Mouse (Mus musculus): ENCODE data around the gene Slc9a1. TPM values are rescaled to one million over a fixed set of nuclear protein-coding genes. Genes with fewer than 3 reads are reported as not detected.

The Slc9a1 gene
- polyA plus RNA-seq, 1 experiment: not detected

DNA sequence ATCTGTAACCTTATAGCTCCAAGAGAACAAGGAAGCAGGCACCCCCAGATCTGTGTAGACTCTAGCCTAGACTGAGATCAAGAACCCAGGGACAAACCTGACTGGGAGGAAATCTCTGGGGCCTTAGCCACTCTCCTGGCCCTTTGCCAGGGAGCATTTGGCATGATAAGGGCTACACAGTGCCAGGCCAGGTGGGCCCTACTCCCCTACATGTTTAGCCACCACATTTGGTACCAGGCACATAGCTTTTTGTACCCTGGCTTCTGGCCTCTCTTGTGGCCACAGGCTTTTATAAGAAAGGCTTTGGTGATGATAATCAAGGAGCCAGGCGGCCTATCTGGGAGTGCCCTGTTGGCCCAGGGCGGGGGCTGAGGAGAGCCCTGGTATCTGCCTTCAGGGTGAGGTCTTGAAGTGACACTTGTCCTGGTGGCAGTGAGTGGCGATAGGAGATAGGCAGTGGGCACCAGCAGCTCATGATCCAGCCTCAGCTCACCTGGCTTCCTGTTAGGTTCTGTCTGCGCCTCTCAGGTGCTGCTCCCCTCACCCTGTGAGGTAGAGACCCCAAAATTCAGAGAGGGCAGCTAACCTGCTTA is 25.6 kb downstream of the Slc9a1 start:
- H3K4me3 ChIP-seq (ENCODE audit: insufficient read depth, low read depth, low read length): no peak overlapping the region
- H3K27ac ChIP-seq (ENCODE audit: insufficient read depth, low read depth, low read length): no peak overlapping the region
- no peak for TF ChIP-seq CTCF (IDR thresholded peaks at IDR 0.05; ENCODE audit: insufficient read depth, low read depth, low read length)
- no peak for TF ChIP-seq POLR2A (IDR thresholded peaks at IDR 0.05; ENCODE audit: insufficient read depth, low read depth, low read length)
- H3K4me1 ChIP-seq (ENCODE audit: control insufficient read depth, insufficient read depth, low read length): peaks cover 69% of the 10 kb centered on the region
- 89% methylated on average over 4 of the region's 4 CpGs for WGBS

DNA sequence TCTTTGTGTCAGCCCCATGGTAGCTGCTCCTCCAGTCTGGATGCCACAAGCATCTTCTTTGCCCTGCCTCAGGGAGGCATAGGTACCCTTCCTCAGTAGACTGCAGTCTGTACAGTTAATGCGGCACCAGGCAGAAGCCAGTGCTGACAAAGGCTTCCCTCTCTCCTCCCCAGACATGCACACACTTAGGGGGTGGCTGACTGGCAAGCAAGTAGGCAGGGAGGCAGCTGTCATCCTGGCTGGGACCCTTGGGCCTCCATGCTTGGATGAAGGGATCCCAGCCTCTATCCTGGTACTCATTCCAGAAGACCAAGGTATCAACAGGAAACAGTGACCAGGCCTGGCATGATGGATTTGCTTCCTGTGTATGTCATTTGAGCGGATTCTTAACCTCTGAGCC is 26.6 kb downstream of the Slc9a1 start:
- Histone ChIP-seq H3K27ac (ENCODE audit: insufficient read depth, low read depth, low read length) (no peak overlapping the region), H3K4me3 (ENCODE audit: insufficient read depth, low read depth, low read length) (no peak overlapping the region), H3K4me1 (ENCODE audit: control insufficient read depth, insufficient read depth, low read length) (peaks cover 61% of the 10 kb centered on the region)
- TF ChIP-seq POLR2A (IDR thresholded peaks at IDR 0.05; ENCODE audit: insufficient read depth, low read depth, low read length) (no peak), CTCF (IDR thresholded peaks at IDR 0.05; ENCODE audit: insufficient read depth, low read depth, low read length) (no peak)
- 79% methylated on average over 2 of the region's 2 CpGs for WGBS

DNA sequence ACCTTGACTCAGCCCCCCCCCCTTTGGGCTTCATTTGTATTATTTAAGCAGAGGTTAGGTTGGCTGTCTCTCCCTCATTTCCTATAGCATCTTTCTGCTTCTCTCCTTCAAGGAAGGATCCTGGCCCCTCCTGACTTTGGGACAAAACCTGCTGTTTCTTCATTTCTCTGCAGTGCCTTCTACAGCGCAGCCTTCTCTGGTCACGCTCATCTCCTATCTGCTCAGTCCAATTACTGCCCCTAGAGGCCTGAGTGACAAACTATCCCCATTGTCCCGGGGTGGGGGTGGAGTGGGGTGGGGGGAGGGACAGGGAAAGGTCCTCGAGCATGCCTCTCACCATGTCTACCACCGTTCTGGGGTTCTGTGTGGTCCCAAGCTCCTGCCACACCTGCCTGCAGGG is 27.8 kb downstream of the Slc9a1 start:
- peaks cover 52% of the 10 kb centered on the region for H3K4me1 ChIP-seq (ENCODE audit: control insufficient read depth, insufficient read depth, low read length)
- no peak overlapping the region for H3K4me3 ChIP-seq (ENCODE audit: insufficient read depth, low read depth, low read length)
- TF ChIP-seq POLR2A (IDR thresholded peaks at IDR 0.05; ENCODE audit: insufficient read depth, low read depth, low read length) (no peak), CTCF (IDR thresholded peaks at IDR 0.05; ENCODE audit: insufficient read depth, low read depth, low read length) (no peak)
- 50% methylated on average over 5 of the region's 5 CpGs for WGBS
- no peak overlapping the region for H3K27ac ChIP-seq (ENCODE audit: insufficient read depth, low read depth, low read length)

DNA sequence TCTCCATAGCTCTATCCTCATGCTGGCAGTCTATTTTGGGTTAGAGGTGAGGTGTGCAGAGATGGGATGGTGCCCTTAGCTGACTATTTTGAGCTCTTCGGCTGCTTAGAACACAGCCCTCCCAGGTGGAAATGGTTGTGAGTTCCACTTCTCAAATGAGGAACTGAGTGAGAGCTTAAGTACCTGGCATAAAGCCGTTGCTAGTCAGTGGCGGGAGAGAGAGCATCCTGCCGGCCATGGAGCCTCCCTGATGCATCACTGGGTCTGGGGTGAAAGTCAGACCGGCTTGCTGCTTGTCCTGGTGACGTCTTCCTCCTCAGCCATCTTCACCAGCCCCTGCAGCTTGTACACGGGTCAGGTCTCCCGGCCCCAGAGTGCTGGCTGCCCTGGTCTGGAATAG is 28.5 kb downstream of the Slc9a1 start:
- H3K4me1 ChIP-seq (ENCODE audit: control insufficient read depth, insufficient read depth, low read length): peaks cover 50% of the 10 kb centered on the region
- no peak for TF ChIP-seq CTCF (IDR thresholded peaks at IDR 0.05; ENCODE audit: insufficient read depth, low read depth, low read length)
- no peak for TF ChIP-seq POLR2A (IDR thresholded peaks at IDR 0.05; ENCODE audit: insufficient read depth, low read depth, low read length)
- no peak overlapping the region for H3K27ac ChIP-seq (ENCODE audit: insufficient read depth, low read depth, low read length)
- H3K4me3 ChIP-seq (ENCODE audit: insufficient read depth, low read depth, low read length): no peak overlapping the region
- WGBS: 85% methylated on average over 8 of the region's 8 CpGs

DNA sequence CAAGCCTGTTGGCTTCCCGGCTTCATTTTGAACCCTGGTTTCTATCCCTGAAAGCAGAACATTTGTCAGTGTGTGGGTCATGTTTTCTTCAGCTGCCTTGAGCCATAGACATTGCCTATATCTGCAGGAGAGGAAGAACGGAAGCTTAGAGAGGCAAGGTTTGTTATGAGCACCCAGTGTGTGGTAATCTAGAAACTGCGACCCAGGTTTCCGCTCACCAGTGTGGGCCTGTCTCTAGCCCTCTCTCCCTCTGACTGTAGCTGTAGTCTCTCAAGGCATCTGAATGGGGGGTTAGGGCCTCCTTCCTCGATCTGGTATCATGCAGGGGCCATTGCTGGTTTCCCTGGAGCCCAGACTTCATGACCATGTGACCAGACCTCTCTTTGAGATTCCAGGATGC is 29.1 kb downstream of the Slc9a1 start:
- WGBS: 85% methylated on average over 5 of the region's 5 CpGs
- Histone ChIP-seq H3K4me1 (ENCODE audit: control insufficient read depth, insufficient read depth, low read length) (peaks cover 54% of the 10 kb centered on the region), H3K4me3 (ENCODE audit: insufficient read depth, low read depth, low read length) (no peak overlapping the region), H3K27ac (ENCODE audit: insufficient read depth, low read depth, low read length) (no peak overlapping the region)
- no peak for TF ChIP-seq CTCF (IDR thresholded peaks at IDR 0.05; ENCODE audit: insufficient read depth, low read depth, low read length)
- no peak for TF ChIP-seq POLR2A (IDR thresholded peaks at IDR 0.05; ENCODE audit: insufficient read depth, low read depth, low read length)

DNA sequence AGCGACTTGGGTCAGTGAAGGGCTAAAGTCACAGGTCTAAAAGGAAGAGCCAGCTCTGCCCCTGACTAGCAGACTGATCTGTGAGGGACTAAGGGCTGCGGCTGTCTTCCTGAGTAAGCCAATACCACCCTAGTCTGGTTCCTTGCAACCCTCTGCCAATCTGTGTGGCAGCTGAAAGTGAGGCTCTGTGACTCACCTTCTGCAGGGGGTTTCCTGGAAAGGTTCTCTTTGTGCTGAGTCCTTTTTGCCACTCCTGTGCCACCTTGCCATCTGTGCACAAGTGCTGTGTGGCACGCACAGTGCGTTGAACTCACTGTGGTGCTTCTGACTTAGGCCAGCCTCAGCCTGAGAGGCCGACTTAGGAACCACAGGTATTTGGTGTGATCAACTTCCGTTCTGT is 30.0 kb downstream of the Slc9a1 start:
- Histone ChIP-seq H3K27ac (ENCODE audit: insufficient read depth, low read depth, low read length) (no peak overlapping the region), H3K4me1 (ENCODE audit: control insufficient read depth, insufficient read depth, low read length) (peaks cover 52% of the 10 kb centered on the region)

DNA sequence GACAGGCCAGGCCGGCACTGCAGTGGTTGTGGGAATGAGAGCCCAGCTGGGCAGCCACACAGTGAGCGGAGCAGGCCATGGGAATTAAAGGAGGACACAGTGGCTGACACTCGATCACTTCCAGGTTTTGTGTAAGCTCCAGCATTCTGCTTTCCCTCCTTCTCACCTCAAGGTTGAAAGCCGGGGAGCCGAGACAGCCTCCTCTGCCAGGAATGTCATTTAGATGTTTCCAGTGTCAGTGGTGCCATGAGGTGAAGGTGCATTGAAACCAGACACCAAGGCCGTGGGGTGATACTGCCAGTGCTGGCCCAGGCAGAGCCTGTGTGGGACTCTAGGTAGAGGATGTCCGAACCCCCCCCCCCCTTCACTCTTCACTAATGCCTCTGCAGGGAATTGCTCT is 30.6 kb downstream of the Slc9a1 start:
- WGBS: 85% methylated on average over 7 of the region's 7 CpGs
- peaks cover 46% of the 10 kb centered on the region for H3K4me1 ChIP-seq (ENCODE audit: control insufficient read depth, insufficient read depth, low read length)
- no peak for TF ChIP-seq CTCF (IDR thresholded peaks at IDR 0.05; ENCODE audit: insufficient read depth, low read depth, low read length)
- no peak for TF ChIP-seq POLR2A (IDR thresholded peaks at IDR 0.05; ENCODE audit: insufficient read depth, low read depth, low read length)
- H3K27ac ChIP-seq (ENCODE audit: insufficient read depth, low read depth, low read length): no peak overlapping the region
- H3K4me3 ChIP-seq (ENCODE audit: insufficient read depth, low read depth, low read length): no peak overlapping the region

More for the DNA sequence above, 30.0 kb downstream of the Slc9a1 start:
- 88% methylated on average over 6 of the region's 6 CpGs for WGBS
- no peak overlapping the region for H3K4me3 ChIP-seq (ENCODE audit: insufficient read depth, low read depth, low read length)
- TF ChIP-seq CTCF (IDR thresholded peaks at IDR 0.05; ENCODE audit: insufficient read depth, low read depth, low read length) (no peak), POLR2A (IDR thresholded peaks at IDR 0.05; ENCODE audit: insufficient read depth, low read depth, low read length) (no peak)

DNA sequence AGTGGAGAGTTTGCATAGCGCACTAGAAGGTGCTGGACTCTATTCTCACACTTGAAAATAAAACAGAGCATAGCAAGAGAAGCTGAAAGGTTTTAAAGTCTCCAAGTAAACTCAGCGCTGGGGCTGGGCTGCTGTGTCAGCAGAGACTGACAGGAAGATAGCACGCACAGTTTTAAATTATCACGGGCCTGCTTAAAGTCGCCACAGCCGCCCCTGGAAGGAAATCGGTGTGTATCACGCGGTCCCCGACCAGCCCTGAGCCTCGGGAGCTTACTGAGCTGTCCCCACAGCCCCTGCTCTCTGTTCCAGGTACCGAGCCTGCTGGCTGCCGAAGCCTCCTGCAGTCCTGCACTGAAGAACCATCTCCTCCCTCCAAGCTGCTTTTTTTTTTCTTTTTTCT is 32.5 kb downstream of the Slc9a1 start:
- no peak for TF ChIP-seq CTCF (IDR thresholded peaks at IDR 0.05; ENCODE audit: insufficient read depth, low read depth, low read length)
- no peak for TF ChIP-seq POLR2A (IDR thresholded peaks at IDR 0.05; ENCODE audit: insufficient read depth, low read depth, low read length)
- Histone ChIP-seq H3K4me1 (ENCODE audit: control insufficient read depth, insufficient read depth, low read length) (peaks cover 39% of the 10 kb centered on the region), H3K4me3 (ENCODE audit: insufficient read depth, low read depth, low read length) (no peak overlapping the region), H3K27ac (ENCODE audit: insufficient read depth, low read depth, low read length) (no peak overlapping the region)
- 63% methylated on average over 13 of the region's 13 CpGs for WGBS

DNA sequence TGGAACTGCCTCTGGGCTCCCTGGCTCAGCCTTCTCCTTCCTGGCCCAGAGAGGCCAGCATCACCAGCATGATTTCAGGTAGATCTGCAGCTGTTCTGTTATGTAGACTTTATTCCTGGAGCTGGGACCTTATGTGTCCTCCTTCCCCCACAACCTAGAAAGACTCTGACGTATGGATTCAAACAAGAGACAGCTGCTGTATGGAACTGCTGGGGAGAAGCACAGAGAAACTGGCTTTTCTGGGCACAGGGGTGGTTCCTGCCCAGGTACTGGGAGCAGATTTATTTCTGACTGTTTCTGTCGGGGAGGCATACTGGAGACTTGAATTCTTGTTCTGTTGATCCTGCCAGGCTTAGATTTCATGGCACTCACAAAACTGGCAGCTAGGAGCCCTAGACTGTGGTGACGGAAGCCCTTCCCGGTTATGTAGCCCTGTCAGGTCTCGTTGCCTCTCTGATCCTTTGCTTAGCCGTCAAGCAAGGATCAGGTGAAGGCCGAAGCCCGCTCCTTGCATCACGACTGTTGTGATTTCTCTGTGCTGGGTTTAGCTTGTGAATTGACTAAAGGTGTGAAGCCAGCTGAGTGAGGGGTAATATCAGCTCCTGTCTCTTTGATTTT is 34.2 kb downstream of the Slc9a1 start:
- Histone ChIP-seq H3K27ac (ENCODE audit: insufficient read depth, low read depth, low read length) (no peak overlapping the region), H3K4me1 (ENCODE audit: control insufficient read depth, insufficient read depth, low read length) (peaks cover 37% of the 10 kb centered on the region), H3K4me3 (ENCODE audit: insufficient read depth, low read depth, low read length) (no peak overlapping the region)
- 88% methylated on average over 9 of the region's 9 CpGs for WGBS
- TF ChIP-seq CTCF (IDR thresholded peaks at IDR 0.05; ENCODE audit: insufficient read depth, low read depth, low read length) (no peak), POLR2A (IDR thresholded peaks at IDR 0.05; ENCODE audit: insufficient read depth, low read depth, low read length) (no peak)
